Mouse (Mus musculus): ENCODE measurements around the gene Tmem203.

Tmem203 gene

GRCm38 (mm10) chr2:25286837-25287636 lies 31.8 kb downstream of the Tmem203 start:
- in situ Hi-C loops (cut with MboI; ENCODE audit: unreplicated experiment in 2 of 2), result no loop called here

- in situ Hi-C loops (cut with MboI; ENCODE audit: unreplicated experiment in 2 of 2), result no loop called here
These were observed 32.8 kb downstream of the Tmem203 start, which contains the start of gene Tmem210 for GRCm38 (mm10) chr2:25287927-25288649. TSS of gene Tmem210 (plus strand) at chr2:25288145.

- in situ Hi-C loops (cut with MboI; ENCODE audit: unreplicated experiment in 2 of 2), result no loop called here
These were observed 33.6 kb downstream of the Tmem203 start for GRCm38 (mm10) chr2:25288734-25289345.

GRCm38 (mm10) chr2:25289651-25290050 lies 34.4 kb downstream of the Tmem203 start, which contains the start of gene Lrrc26:
TSS of gene Lrrc26 (plus strand) at chr2:25289915.
- in situ Hi-C loops (cut with MboI; ENCODE audit: unreplicated experiment in 2 of 2), result no loop called here

- in situ Hi-C loops (cut with MboI; ENCODE audit: unreplicated experiment in 2 of 2), result no loop called here
These were observed 35.0 kb downstream of the Tmem203 start for GRCm38 (mm10) chr2:25290101-25290815.

- in situ Hi-C loops (cut with MboI; ENCODE audit: unreplicated experiment in 2 of 2), result no loop called here
These were observed 35.5 kb downstream of the Tmem203 start for GRCm38 (mm10) chr2:25290816-25291130.

GRCm38 (mm10) chr2:25291184-25292053 lies 36.2 kb downstream of the Tmem203 start:
- in situ Hi-C loops (cut with MboI; ENCODE audit: unreplicated experiment in 2 of 2), result no loop called here

- in situ Hi-C loops (cut with MboI; ENCODE audit: unreplicated experiment in 2 of 2), result no loop called here
These were observed 36.9 kb downstream of the Tmem203 start for GRCm38 (mm10) chr2:25292054-25292544.

GRCm38 (mm10) chr2:25292856-25293255 lies 37.6 kb downstream of the Tmem203 start:
- in situ Hi-C loops (cut with MboI; ENCODE audit: unreplicated experiment in 2 of 2), result no loop called here

- in situ Hi-C loops (cut with MboI; ENCODE audit: unreplicated experiment in 2 of 2), result no loop called here
These were observed 38.5 kb downstream of the Tmem203 start for GRCm38 (mm10) chr2:25293706-25294105.

- in situ Hi-C loops (cut with MboI; ENCODE audit: unreplicated experiment in 2 of 2), result no loop called here
These were observed 41.9 kb downstream of the Tmem203 start for GRCm38 (mm10) chr2:25297093-25297492.

- in situ Hi-C loops (cut with MboI; ENCODE audit: unreplicated experiment in 2 of 2), result no loop called here
These were observed 42.8 kb downstream of the Tmem203 start for GRCm38 (mm10) chr2:25298046-25298445.

- in situ Hi-C loops (cut with MboI; ENCODE audit: unreplicated experiment in 2 of 2), result no loop called here
These were observed 48.2 kb downstream of the Tmem203 start for GRCm38 (mm10) chr2:25303452-25303851.

- in situ Hi-C loops (cut with MboI; ENCODE audit: unreplicated experiment in 2 of 2), result no loop called here
These were observed 48.9 kb downstream of the Tmem203 start for GRCm38 (mm10) chr2:25303931-25304656.

GRCm38 (mm10) chr2:25304657-25305541 lies 49.7 kb downstream of the Tmem203 start:
- in situ Hi-C loops (cut with MboI; ENCODE audit: unreplicated experiment in 2 of 2), result no loop called here
